Mouse (Mus musculus) adrenal gland, postnatal 14 days (tissue): Measurements from ENCODE around the gene Snrpd3. TPM values are rescaled to one million over a fixed set of nuclear protein-coding genes. Genes with fewer than 3 reads are reported as not detected.
A peak's percentile ranks its signal among the peaks of the same experiment; 100 is the strongest.
"Not testable (repeated sequence)": the region's sequence is repeated elsewhere in the genome, so short reads cannot be mapped to it uniquely, and the experiment has no call there.

Experiments
- DNase-seq: peaks from one replicate; pipeline ENCODE4 v3.0.0; 2021; ENCODE audit warnings: mixed read lengths
- total RNA-seq: library from RNA; stranded (reverse); gene quantifications from 2 replicates; pipeline ENCODE4 v1.2.3, GENCODE M21; 2021

The Snrpd3 gene
- total RNA-seq, 1 experiment from 2014 or later: 88.0 TPM

DNA sequence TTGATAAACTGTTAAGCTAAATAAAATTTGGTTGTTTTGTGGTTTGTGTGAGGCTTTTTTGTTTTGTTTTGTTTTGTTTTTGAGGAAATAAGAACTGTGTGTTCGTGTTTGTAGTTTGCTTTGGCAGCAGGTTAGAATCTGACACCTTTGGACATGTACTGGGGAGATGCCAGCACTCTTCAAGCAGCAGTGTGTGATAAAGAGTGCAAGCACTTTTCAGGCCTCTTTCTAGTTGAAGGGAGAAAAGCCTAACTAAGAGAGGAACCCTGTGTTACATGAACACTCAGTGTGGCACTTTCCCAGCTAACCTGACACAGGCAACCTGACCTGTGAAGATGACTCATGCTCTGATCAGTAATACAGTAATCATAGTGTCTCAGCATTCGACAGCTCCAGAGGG is 18.1 kb downstream of the Snrpd3 start:
- no peak for DNase-seq

- DNase-seq: no peak
Observed at GRCm38 (mm10) chr10:75536123-75536522, 18.8 kb downstream of the Snrpd3 start.

- DNase-seq: no peak
Observed at GRCm38 (mm10) chr10:75547901-75548300, 30.6 kb downstream of the Snrpd3 start.

GRCm38 (mm10) chr10:75548486-75548885 is 31.1 kb downstream of the Snrpd3 start:
- DNase-seq: no peak

DNA sequence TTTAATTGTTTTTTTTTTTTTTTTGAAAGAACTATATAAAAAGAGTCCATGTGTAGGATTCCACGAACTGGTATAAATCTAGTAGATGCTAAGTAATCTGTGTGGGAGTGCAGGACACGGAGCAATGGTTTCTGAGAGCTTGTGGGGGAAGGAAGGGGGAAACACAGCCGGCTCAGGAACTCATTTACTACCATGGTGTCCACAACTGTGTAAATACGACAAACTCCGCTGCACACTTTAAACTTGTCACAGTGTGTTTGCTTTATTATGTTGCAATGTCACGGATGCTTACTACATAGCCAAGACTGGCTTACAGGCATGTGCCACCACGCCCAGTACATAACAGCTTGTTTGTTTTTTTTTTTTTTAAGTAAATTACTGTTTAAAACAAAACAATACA is 32.5 kb downstream of the Snrpd3 start:
- no peak for DNase-seq

- DNase-seq: no peak
Observed at GRCm38 (mm10) chr10:75551175-75551574, 33.8 kb downstream of the Snrpd3 start.

- no peak for DNase-seq
Observed at GRCm38 (mm10) chr10:75552106-75552505, 34.8 kb downstream of the Snrpd3 start.

DNA sequence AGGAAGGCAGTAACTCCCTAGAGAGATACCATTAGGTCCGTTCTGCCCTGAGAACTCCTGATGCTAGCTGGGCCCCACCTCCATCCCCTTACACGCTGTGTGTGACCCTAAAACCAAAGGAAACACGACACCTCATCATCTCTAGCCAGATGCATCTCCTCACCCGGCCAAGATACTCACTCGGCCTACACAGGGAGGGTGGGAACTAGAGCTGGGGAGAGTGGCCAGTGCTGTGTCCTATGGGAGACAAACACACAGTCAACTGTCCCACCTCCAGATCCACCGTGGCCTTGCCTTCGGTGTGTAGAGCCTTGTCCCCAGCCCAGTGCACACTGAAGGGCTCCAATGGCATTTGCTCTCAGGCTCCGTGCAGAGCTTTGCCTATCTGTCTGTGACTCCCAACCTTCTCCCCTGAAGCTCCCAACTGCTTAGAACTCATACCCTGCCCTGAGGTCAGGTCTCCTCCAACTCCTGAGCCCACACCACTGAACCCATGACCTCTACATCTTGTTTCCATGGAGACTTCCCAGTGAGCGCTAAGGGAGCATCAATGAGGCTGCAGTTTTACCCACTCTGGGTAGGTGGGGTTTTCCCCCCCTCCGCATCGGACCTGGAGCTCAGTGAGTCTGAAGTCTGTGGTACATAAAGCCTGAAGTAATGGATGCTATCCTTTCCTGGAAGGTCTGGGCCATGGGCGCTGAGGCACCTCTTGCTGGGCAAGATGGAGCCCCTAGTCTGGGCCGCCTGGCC is 35.5 kb downstream of the Snrpd3 start:
- no peak for DNase-seq

GRCm38 (mm10) chr10:75554090-75554489 is 36.7 kb downstream of the Snrpd3 start:
- DNase-seq: no peak

DNA sequence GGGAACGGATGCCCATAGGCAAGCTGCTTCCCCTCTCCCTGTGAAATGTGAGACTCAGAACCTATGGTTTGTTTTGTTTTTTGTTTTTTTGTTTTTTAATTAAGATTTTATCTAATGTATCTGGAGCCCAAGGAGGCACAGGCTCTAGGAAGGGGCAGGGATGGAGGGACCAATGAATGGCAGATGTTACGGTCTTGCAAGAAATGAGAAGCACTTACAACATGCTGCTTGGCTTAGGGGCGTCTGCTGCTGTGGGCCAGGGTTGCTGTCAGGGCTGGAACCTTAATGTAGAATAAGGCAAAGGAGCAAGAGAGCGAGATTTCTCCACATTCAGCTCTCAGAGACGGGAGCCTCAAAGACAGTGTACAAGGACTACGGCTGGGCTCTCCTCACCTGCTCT is 38.2 kb downstream of the Snrpd3 start:
- DNase-seq: no peak

- DNase-seq: peak; percentile 73
Observed at GRCm38 (mm10) chr10:75556026-75556425, 38.7 kb downstream of the Snrpd3 start.

- DNase-seq: no peak
Observed at GRCm38 (mm10) chr10:75558515-75558914, 41.2 kb downstream of the Snrpd3 start.

DNA sequence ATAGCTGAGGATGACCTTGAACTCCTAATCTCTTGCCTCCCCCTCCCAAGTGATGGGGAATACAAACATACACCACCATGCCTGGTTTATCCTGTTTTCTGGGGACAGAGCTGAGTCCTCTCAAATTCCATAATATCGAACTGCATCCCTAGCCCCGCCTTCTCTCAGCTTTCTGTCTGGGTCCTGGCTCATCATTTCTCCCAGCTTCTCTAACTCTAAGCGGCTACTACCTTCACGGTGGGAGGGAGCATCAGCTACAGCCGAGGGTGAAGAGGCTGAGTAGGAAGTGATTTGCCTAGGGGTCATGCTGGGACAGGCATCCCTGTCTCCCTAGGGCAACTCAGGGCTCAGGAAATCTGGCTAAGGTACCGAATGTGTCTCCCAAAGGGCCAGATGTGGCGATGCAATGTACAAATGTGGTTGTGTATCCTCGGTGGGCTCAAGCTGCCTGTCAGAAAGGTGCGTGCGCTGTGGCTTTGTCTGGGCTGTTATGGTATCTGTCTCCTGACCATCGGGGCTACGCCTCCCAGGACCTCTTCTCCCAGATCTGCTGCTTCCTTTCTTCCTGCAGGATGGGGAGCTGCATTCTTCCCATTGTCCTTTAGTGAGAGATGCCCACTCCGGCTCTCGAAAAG is 41.8 kb downstream of the Snrpd3 start:
- no peak for DNase-seq

DNA sequence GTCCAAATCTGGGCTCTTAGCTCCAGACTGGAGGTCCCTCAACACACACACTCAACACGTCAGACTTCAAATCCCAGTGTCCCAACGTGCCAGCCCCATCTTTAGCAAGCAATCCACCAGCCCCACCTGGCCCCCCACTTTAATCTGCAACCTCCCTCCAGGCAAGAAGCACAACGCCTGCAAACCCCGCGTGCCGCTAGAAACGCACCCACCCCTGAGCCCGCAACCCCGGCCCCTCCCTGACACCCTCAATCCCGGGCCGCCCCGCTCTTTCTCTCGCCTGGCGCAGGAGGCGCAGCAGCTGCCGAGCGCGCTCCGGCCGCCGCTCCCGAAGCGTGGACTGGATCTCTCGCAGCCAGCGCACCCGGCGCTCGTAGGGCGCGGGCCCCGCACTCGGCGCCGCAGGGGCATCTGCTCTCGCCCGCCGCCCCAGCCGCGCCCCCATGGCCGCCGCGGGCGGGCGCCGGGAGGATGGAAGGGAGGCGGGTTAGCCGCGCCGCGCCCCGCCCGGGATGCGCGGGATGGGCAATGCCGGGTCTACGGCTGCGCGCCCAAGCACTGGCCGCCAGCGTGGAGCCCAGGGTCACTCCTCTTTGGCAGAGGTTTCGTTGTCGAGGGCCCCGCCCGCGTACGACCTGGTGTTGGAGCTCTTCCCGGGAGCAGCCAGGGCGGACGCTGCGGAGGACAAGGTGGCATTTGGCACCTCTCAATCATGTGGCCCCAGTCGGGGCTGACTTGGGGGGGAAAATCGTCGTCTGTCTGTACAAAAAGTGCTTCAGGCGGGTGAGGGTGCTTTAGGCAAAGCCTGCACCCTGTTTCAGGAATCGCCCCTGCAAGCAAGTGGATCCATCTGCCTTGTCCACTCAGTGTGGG is 42.6 kb downstream of the Snrpd3 start, which contains the start of gene Lrrc75b:
TSS of gene Lrrc75b (minus strand) at position 655 of the 873 bp plus-strand sequence.
- peak; percentile 84 for DNase-seq

GRCm38 (mm10) chr10:75560549-75560899 is 43.2 kb downstream of the Snrpd3 start:
- DNase-seq: no peak

GRCm38 (mm10) chr10:75561071-75561654 is 43.8 kb downstream of the Snrpd3 start, which contains the start of gene Ggt1:
Ggt1 (plus strand) TSS chr10:75561604.
- DNase-seq: no peak

DNA sequence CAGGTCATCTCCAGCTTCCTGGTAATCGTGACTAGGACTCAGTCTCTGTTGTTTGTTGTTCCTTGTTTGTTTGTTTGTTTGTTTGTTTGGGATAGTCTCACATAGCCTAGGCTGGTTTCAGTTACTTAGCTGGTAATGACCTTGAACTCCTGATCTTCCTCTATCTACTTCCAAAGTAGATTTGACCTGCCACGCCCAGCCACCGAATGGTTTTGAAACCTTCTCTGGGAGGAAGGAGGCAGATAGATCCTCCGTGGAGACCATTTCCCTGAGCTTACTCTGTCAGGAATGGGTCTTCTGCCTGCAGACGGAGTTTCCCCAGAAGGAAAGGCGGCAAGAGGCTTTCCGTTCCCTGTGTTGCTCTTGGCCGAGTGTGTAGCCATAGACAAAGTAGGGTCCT is 45.2 kb downstream of the Snrpd3 start:
- no peak for DNase-seq

- DNase-seq: no peak
Observed at GRCm38 (mm10) chr10:75564687-75565265, 47.4 kb downstream of the Snrpd3 start.

- no peak for DNase-seq
Observed at GRCm38 (mm10) chr10:75565436-75565835, 48.1 kb downstream of the Snrpd3 start.

DNA sequence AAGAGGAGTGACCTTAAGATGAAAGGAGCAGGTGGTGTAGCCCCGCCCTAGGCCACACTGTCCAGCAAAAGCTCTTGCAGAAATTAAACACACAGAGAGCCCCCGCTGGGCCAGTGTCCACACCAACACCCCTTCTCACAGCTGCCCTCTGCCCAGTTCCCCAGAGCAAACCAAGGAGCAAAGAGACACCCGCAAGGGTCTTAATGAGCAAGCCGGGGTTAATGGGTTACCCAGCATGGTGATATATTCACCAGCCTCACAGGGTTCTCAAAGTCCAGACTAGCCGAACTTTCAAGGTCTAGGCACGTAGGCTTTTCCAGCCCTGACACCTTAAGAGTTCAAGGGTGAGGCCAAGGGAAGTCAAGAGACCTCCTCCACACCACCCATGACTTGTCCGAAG is 48.6 kb downstream of the Snrpd3 start:
- no peak for DNase-seq

DNA sequence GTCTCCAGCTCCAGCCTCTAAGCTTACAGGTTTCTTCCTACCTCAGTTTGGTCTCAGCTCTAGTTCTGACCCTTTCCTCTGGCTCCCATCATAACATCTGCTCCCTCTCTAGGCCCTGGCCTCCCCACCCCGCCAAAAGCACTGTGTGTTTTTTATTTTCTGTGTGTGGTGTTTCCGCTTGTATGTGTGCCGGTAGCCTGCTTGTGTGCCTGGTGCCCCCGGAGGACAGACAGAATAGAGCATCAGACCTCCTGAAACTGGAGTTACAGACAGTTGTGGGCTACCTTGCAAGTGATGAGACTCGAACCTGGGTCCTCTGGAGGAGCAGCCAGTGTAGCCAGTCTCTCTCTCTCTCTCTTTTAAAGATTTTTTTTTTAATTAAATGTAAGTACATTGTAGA is 49.0 kb downstream of the Snrpd3 start:
- DNase-seq: no peak

DNA sequence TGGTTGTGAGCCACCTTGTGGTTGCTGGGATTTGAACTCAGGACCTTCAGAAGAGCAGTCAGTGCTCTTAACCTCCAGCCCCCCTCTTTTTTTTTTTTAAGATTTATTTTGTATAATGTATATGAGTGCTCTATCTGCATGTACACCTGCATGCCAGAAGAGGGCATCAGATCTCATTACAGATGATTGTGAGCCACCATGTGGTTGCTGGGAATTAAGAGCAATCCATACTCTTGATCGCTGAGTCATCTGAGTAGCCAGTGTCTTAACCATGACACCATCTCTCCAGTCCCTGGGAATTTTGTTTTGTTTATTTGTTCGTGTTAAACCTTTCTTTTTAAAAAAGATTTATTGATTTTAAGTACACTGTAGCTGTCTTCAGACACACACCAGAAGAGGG is 49.4 kb downstream of the Snrpd3 start:
- DNase-seq: not testable (repeated sequence)
